Mouse (Mus musculus) heart, embryonic 10.5 days (tissue): Measurements from ENCODE around the gene Abcg2. TPM values are rescaled to one million over a fixed set of nuclear protein-coding genes. Genes with fewer than 3 reads are reported as not detected.
A peak's percentile ranks its signal among the peaks of the same experiment; 100 is the strongest.

ENCODE experiments used
- DNase-seq: peaks from one replicate; pipeline ENCODE4 v3.0.0-alpha.2; 2017; ENCODE audit warnings: low spot score
- H3K27ac ChIP-seq: fragments of 300-500 bp; sonication (generic); 2 replicates; pipeline ENCODE4 v1.5.1; 2016; ENCODE audit warnings: mild to moderate bottlenecking
- H3K27me3 ChIP-seq: fragments of 300-500 bp; sonication (generic); 2 replicates; pipeline ENCODE4 v1.6.1; 2016; ENCODE audit warnings: mild to moderate bottlenecking; ENCODE audit not compliant: poor library complexity, insufficient read depth, severe bottlenecking
- H3K36me3 ChIP-seq: fragments of 300-500 bp; sonication (generic); 2 replicates; pipeline ENCODE4 v1.6.1; 2016; ENCODE audit warnings: mild to moderate bottlenecking, moderate library complexity
- H3K4me1 ChIP-seq: fragments of 300-500 bp; sonication (generic); 2 replicates; pipeline ENCODE4 v1.6.1; 2016; ENCODE audit warnings: mild to moderate bottlenecking
- H3K4me3 ChIP-seq: fragments of 300-500 bp; sonication (generic); 2 replicates; pipeline ENCODE4 v1.5.1; 2016; ENCODE audit warnings: mild to moderate bottlenecking, moderate library complexity
- H3K9me3 ChIP-seq: fragments of 300-500 bp; sonication (generic); 2 replicates; pipeline ENCODE4 v1.6.1; 2016; ENCODE audit warnings: mild to moderate bottlenecking, moderate library complexity
- WGBS: fragments of 180-500 bp; shearing (Covaris S2); methylation state at CpG from one replicate; pipeline ENCODE4 v1.1.7; 2016; 5-methylcytosine and 5-hydroxymethylcytosine counted together
- polyA plus RNA-seq: library from polyadenylated mRNA; unstranded; fragments of >200 nt; fragmentation: Nextera tagmentation; extraction: Ambion mirVana; gene quantifications from 2 replicates; pipeline ENCODE4 v1.2.1, GENCODE M21; 2016

Abcg2 gene
- polyA plus RNA-seq, 1 experiment from 2014 or later: 90.6 TPM

- no peak for DNase-seq
- H3K4me3 ChIP-seq: no peak overlapping the region
- WGBS: 82% methylated on average over 4 of the region's 4 CpGs
Observed at GRCm38 (mm10) chr6:58606642-58607041, 22.3 kb downstream of the Abcg2 start.

GRCm38 (mm10) chr6:58608422-58608821 is 24.1 kb downstream of the Abcg2 start:
- 76% methylated on average over 2 of the region's 2 CpGs for WGBS

More at GRCm38 (mm10) chr6:58606642-58607041, 22.3 kb downstream of the Abcg2 start:
- Histone ChIP-seq H3K27ac (no peak overlapping the region), H3K27me3 (no peaks in the 10 kb centered on the region), H3K36me3 (no peaks in the 10 kb centered on the region), H3K9me3 (peaks cover 3% of the 10 kb centered on the region), H3K4me1 (peaks cover 5% of the 10 kb centered on the region; the same call in 1 of the 2 replicates)

GRCm38 (mm10) chr6:58609919-58610759 is 25.8 kb downstream of the Abcg2 start:
- Histone ChIP-seq H3K9me3 (peaks cover 3% of the 10 kb centered on the region), H3K4me1 (no peaks in the 10 kb centered on the region), H3K27ac (no peak overlapping the region), H3K27me3 (no peaks in the 10 kb centered on the region), H3K36me3 (no peaks in the 10 kb centered on the region), H3K4me3 (no peak overlapping the region)
- no peak for DNase-seq
- WGBS: 73% methylated on average over 6 of the region's 6 CpGs

More at GRCm38 (mm10) chr6:58608422-58608821, 24.1 kb downstream of the Abcg2 start:
- no peak overlapping the region for H3K27ac ChIP-seq
- DNase-seq: no peak
- H3K27me3 ChIP-seq: no peaks in the 10 kb centered on the region
- H3K36me3 ChIP-seq: no peaks in the 10 kb centered on the region
- peaks cover 3% of the 10 kb centered on the region for H3K9me3 ChIP-seq
- no peak overlapping the region for H3K4me3 ChIP-seq
- H3K4me1 ChIP-seq: no peaks in the 10 kb centered on the region

GRCm38 (mm10) chr6:58610760-58611654 is 26.7 kb downstream of the Abcg2 start:
- 73% methylated on average over 4 of the region's 4 CpGs for WGBS
- no peaks in the 10 kb centered on the region for H3K4me1 ChIP-seq
- no peaks in the 10 kb centered on the region for H3K36me3 ChIP-seq
- peaks cover 3% of the 10 kb centered on the region for H3K9me3 ChIP-seq
- no peak overlapping the region for H3K27ac ChIP-seq
- no peak overlapping the region for H3K4me3 ChIP-seq
- no peaks in the 10 kb centered on the region for H3K27me3 ChIP-seq
- peak; percentile 81 for DNase-seq

- no peak overlapping the region for H3K27ac ChIP-seq
- WGBS: 60% methylated on average over 5 of the region's 5 CpGs
- H3K4me1 ChIP-seq: peaks cover 3% of the 10 kb centered on the region
- no peaks in the 10 kb centered on the region for H3K36me3 ChIP-seq
- DNase-seq: no peak
- H3K4me3 ChIP-seq: no peak overlapping the region
- H3K9me3 ChIP-seq: no peaks in the 10 kb centered on the region
- H3K27me3 ChIP-seq: no peaks in the 10 kb centered on the region
Observed at GRCm38 (mm10) chr6:58624126-58624525, 39.8 kb downstream of the Abcg2 start.

- Histone ChIP-seq H3K27me3 (no peaks in the 10 kb centered on the region), H3K4me1 (peaks cover 4% of the 10 kb centered on the region), H3K27ac (no peak overlapping the region), H3K9me3 (no peaks in the 10 kb centered on the region), H3K36me3 (no peaks in the 10 kb centered on the region), H3K4me3 (no peak overlapping the region)
- 56% methylated on average over 2 of the region's 2 CpGs for WGBS
- DNase-seq: no peak
Observed at GRCm38 (mm10) chr6:58629238-58629637, 44.9 kb downstream of the Abcg2 start.

GRCm38 (mm10) chr6:58632419-58632818 is 48.1 kb downstream of the Abcg2 start:
- DNase-seq: no peak
- no peak overlapping the region for H3K27ac ChIP-seq
- H3K9me3 ChIP-seq: no peaks in the 10 kb centered on the region
- no peak overlapping the region for H3K4me3 ChIP-seq
- no peaks in the 10 kb centered on the region for H3K36me3 ChIP-seq
- H3K27me3 ChIP-seq: no peaks in the 10 kb centered on the region
- peaks cover 4% of the 10 kb centered on the region for H3K4me1 ChIP-seq
- 14% methylated on average over 3 of the region's 3 CpGs for WGBS

GRCm38 (mm10) chr6:58633731-58634130 is 49.4 kb downstream of the Abcg2 start:
- peaks cover 8% of the 10 kb centered on the region for H3K4me1 ChIP-seq
- no peaks in the 10 kb centered on the region for H3K9me3 ChIP-seq
- no peak for DNase-seq
- no peak overlapping the region for H3K27ac ChIP-seq
- H3K27me3 ChIP-seq: no peaks in the 10 kb centered on the region
- H3K36me3 ChIP-seq: no peaks in the 10 kb centered on the region
- WGBS: 69% methylated on average over 4 of the region's 4 CpGs
- no peak overlapping the region for H3K4me3 ChIP-seq

- Histone ChIP-seq H3K4me1 (peaks cover 18% of the 10 kb centered on the region; the same call in 1 of the 2 replicates), H3K4me3 (no peak overlapping the region), H3K36me3 (no peaks in the 10 kb centered on the region), H3K9me3 (no peaks in the 10 kb centered on the region), H3K27me3 (no peaks in the 10 kb centered on the region), H3K27ac (no peak overlapping the region)
- no peak for DNase-seq
Observed at GRCm38 (mm10) chr6:58638566-58638965, 54.2 kb downstream of the Abcg2 start.

- Histone ChIP-seq H3K36me3 (no peaks in the 10 kb centered on the region), H3K9me3 (no peaks in the 10 kb centered on the region), H3K27ac (no peak overlapping the region), H3K4me3 (no peak overlapping the region), H3K27me3 (no peaks in the 10 kb centered on the region), H3K4me1 (peaks cover 18% of the 10 kb centered on the region; the same call in 1 of the 2 replicates)
- 88% methylated on average over 2 of the region's 2 CpGs for WGBS
- no peak for DNase-seq
Observed at GRCm38 (mm10) chr6:58639391-58639790, 55.1 kb downstream of the Abcg2 start.

GRCm38 (mm10) chr6:58640333-58641018 is 56.2 kb downstream of the Abcg2 start:
- Histone ChIP-seq H3K9me3 (no peaks in the 10 kb centered on the region), H3K27me3 (no peaks in the 10 kb centered on the region), H3K27ac (peak overlapping the region; percentile 96), H3K4me1 (peaks cover 18% of the 10 kb centered on the region; the same call in 1 of the 2 replicates), H3K36me3 (no peaks in the 10 kb centered on the region), H3K4me3 (peak overlapping the region; percentile 81)
- DNase-seq: peak; percentile 95
- under 1% methylated on average over 50 of the region's 50 CpGs for WGBS

GRCm38 (mm10) chr6:58641056-58641799 is 56.9 kb downstream of the Abcg2 start:
- no peak for DNase-seq
- Histone ChIP-seq H3K4me3 (peak overlapping the region; percentile 81), H3K4me1 (peaks cover 18% of the 10 kb centered on the region; the same call in 1 of the 2 replicates), H3K27ac (peak overlapping the region; percentile 96; the same call in 1 of the 2 replicates), H3K36me3 (no peaks in the 10 kb centered on the region), H3K27me3 (no peaks in the 10 kb centered on the region), H3K9me3 (no peaks in the 10 kb centered on the region)
- WGBS: 47% methylated on average over 11 of the region's 11 CpGs
